Mouse (Mus musculus) ES-E14 (cell line): ENCODE data around the gene Fth1. TPM values are rescaled to one million over a fixed set of nuclear protein-coding genes. Genes with fewer than 3 reads are reported as not detected.

ENCODE experiments used
- DNase-seq: peaks from one replicate; pipeline ENCODE4 v3.0.0-alpha.2; 2013; ENCODE audit warnings: low read depth, low spot score
- H3K27ac ChIP-seq: 2 replicates; pipeline ENCODE4 v1.5.1; 2012; ENCODE audit warnings: low read depth, mild to moderate bottlenecking, low read length, moderate library complexity, mixed read lengths; ENCODE audit not compliant: poor library complexity, insufficient read depth, severe bottlenecking
- H3K36me3 ChIP-seq: 2 replicates; pipeline ENCODE4 v1.6.1; 2012; ENCODE audit warnings: mild to moderate bottlenecking, low read length, moderate library complexity, mixed read lengths; ENCODE audit not compliant: control insufficient read depth, poor library complexity, insufficient read depth, severe bottlenecking
- H3K4me1 ChIP-seq, 2 experiments: fragments of 150-350 bp in 1 of 2; sonication (generic) in 1 of 2; 2 replicates each; pipeline ENCODE4 v1.6.1; 2012; ENCODE audit warnings: low read length in 2 of 2, mild to moderate bottlenecking in 1 of 2, mixed read lengths in 1 of 2; ENCODE audit not compliant: control insufficient read depth in 2 of 2, insufficient read depth in 2 of 2, poor library complexity in 1 of 2
- H3K4me3 ChIP-seq, 2 experiments: fragments of 150-350 bp in 1 of 2; sonication (generic) in 1 of 2; 2 replicates each; pipeline ENCODE4 v1.5.1; 2012; ENCODE audit warnings: low read length in 2 of 2, low read depth in 1 of 2, mild to moderate bottlenecking in 1 of 2, mixed read lengths in 1 of 2; ENCODE audit not compliant: insufficient read depth in 1 of 2, poor library complexity in 1 of 2, severe bottlenecking in 1 of 2
- H3K9ac ChIP-seq: 2 replicates; pipeline ENCODE4 v1.6.1; 2012; ENCODE audit warnings: low read depth, mild to moderate bottlenecking, low read length, mixed read lengths; ENCODE audit not compliant: poor library complexity, insufficient read depth, severe bottlenecking
- H3K9me3 ChIP-seq: fragments of 150-350 bp; sonication (generic); 2 replicates; pipeline ENCODE4 v1.6.1; 2012; ENCODE audit warnings: low read depth, mild to moderate bottlenecking, low read length; ENCODE audit not compliant: control insufficient read depth, insufficient read depth
- CHD2 ChIP-seq: IDR thresholded peaks from 2 replicates; pipeline ENCODE4 v1.6.1; 2014; ENCODE audit warnings: mild to moderate bottlenecking, low read depth, low read length, inconsistent platforms
- HCFC1 ChIP-seq: IDR thresholded peaks from 2 replicates; pipeline ENCODE4 v1.6.1; 2012; ENCODE audit warnings: low read length, inconsistent platforms, borderline replicate concordance; ENCODE audit not compliant: insufficient read depth
- MAFK ChIP-seq: IDR thresholded peaks from 2 replicates; pipeline ENCODE4 v1.6.1; 2014; ENCODE audit warnings: mild to moderate bottlenecking, low read depth, low read length, inconsistent platforms; ENCODE audit not compliant: insufficient read depth
- ZC3H11A ChIP-seq: IDR thresholded peaks from 2 replicates; pipeline ENCODE4 v1.6.1; 2012; ENCODE audit warnings: low read depth, mild to moderate bottlenecking, inconsistent platforms, low read length, borderline replicate concordance
- ZNF384 ChIP-seq: IDR thresholded peaks from 2 replicates; pipeline ENCODE4 v1.6.1; 2012; ENCODE audit warnings: low read depth, low read length, inconsistent platforms
- in situ Hi-C, 2 experiments: fragments of 600-800 bp; cut with MboI; formaldehyde crosslinking; loops; one replicate each; pipeline ENCODE4 v1.15.1; 2025; ENCODE audit warnings: low sequenced_read_pairs in 2 of 2, inconsistent platforms in 1 of 2; ENCODE audit not compliant: unreplicated experiment in 2 of 2
- total RNA-seq: library from RNA; depleted of rRNA; stranded (reverse); fragments of 300-350 nt; gene quantifications from 2 replicates; pipeline ENCODE4 v1.2.3, GENCODE M21; 2012

Fth1 gene
- total RNA-seq, 1 experiment = 478 TPM

DNA sequence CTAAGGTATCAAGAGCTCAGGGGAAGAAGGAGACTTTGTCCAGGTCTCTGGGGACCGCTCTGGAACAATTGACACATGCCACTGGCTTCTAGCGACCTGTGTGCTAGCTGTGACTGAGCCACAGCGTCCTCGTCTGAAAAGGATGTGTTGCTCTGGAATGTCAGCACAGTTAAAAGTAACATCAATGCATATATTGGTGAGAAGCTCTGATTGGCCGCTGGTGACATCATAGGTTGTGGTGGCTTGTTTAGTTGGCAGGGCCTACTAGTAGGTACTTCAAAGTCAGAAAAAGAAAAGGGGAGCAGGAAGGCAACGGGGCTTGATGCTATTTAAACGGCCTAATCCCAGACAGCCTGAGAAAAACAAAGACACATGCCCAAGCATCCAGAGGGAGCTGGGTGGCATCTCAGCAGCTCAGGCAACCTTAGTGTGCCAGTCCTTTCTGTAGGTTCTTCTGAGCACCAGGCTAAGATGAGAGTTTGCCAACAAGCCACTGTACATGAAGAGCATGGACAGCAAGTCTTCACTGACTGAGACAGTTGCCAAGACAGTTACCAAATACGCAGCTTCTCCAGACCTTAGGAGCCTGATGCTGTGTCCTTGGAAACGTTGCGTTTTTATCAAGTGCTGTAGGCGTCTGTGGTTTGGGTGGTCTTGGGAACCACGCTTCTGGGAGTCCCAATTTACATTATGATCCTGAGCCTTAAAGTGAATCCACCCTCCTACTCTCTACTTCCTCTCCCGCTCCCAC lies 18.5 kb downstream of the Fth1 start:
- TF ChIP-seq HCFC1 = no peak
- no peak for TF ChIP-seq MAFK
- no peak for TF ChIP-seq ZNF384
- no peak for TF ChIP-seq ZC3H11A
- TF ChIP-seq CHD2 = no peak
- Histone ChIP-seq H3K4me3 (no peak overlapping the region), H3K27ac (no peak overlapping the region), H3K36me3 (no peaks in the 10 kb centered on the region), H3K9me3 (no peaks in the 10 kb centered on the region), H3K4me1 (no peaks in the 10 kb centered on the region), H3K9ac (no peak overlapping the region)
- in situ Hi-C loops = no loop called here
- DNase-seq = no peak

GRCm38 (mm10) chr19:10000330-10000729 lies 19.9 kb downstream of the Fth1 start:
- Histone ChIP-seq H3K9ac (no peak overlapping the region), H3K4me3 (no peak overlapping the region), H3K4me1 (no peaks in the 10 kb centered on the region), H3K27ac (no peak overlapping the region), H3K9me3 (no peaks in the 10 kb centered on the region), H3K36me3 (no peaks in the 10 kb centered on the region)
- in situ Hi-C loops = loop anchor here in 1 of 2 experiments (5.0 kb wide), 1 partner anchor 37 kb away; no protein-coding TSS in a partner anchor
- DNase-seq = no peak
- TF ChIP-seq MAFK (no peak), HCFC1 (no peak), ZC3H11A (peak; percentile 92), CHD2 (no peak), ZNF384 (no peak)

DNA sequence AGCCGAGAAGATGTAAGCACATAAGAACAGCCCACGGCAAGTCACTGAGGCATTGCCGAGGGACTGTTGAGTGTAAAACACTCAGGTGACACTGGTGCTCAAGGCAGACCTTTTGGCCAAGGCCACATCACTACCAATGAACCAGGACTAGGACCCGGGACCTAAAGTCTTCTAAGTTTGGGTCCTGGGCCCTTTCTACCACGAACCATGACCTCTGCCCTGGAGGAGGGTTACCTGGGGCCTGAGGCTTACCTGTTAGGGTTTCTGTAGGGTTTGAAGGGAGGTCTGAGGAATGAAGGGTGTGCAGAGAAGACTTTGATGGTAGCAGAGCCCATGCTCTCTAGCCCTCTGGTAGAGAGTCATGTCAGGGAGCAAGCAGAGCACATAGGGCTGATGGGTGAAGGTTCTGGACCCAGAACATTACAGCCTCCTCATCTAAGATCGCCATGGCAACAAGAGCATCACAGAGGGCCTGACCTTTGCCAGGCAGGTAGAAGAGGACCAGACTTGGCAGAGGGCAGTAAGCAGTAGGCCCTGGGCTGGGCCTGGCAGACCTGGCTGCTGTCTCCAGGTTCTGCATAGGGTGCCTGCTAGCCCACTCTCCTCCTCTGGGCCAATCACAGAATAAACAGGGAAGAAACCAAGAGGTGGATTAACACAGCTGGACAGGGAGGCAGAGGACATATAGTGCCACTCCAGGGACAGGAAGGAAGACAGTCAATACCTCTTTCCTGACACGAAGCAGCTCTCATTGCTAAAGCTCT lies 21.0 kb downstream of the Fth1 start, which contains the start of the genes Best1 and Rab3il1:
Best1 (minus strand) TSS at position 428 of the 764 bp plus-strand sequence.
Rab3il1 (plus strand) TSS at position 464 of the 764 bp plus-strand sequence.
- in situ Hi-C loops = loop anchor here in 1 of 2 experiments (5.0 kb wide), 1 partner anchor 36 kb away; no protein-coding TSS in a partner anchor

GRCm38 (mm10) chr19:10003696-10004095 lies 23.3 kb downstream of the Fth1 start:
- DNase-seq = no peak
- Histone ChIP-seq H3K4me1 (no peaks in the 10 kb centered on the region), H3K27ac (no peak overlapping the region), H3K36me3 (no peaks in the 10 kb centered on the region), H3K9ac (no peak overlapping the region), H3K4me3 (no peak overlapping the region), H3K9me3 (no peaks in the 10 kb centered on the region)
- in situ Hi-C loops = loop anchor here in 1 of 2 experiments (5.0 kb wide), 1 partner anchor 34 kb away; no protein-coding TSS in a partner anchor
- TF ChIP-seq MAFK (no peak), HCFC1 (no peak), ZNF384 (no peak), ZC3H11A (no peak)

More for the DNA sequence above, 21.0 kb downstream of the Fth1 start, which contains the start of the genes Best1 and Rab3il1:
- H3K9me3 ChIP-seq = no peaks in the 10 kb centered on the region
- H3K4me1 ChIP-seq = no peaks in the 10 kb centered on the region
- no peak for DNase-seq
- no peaks in the 10 kb centered on the region for H3K36me3 ChIP-seq
- H3K4me3 ChIP-seq = no peak within 1 kb of the TSS
- H3K27ac ChIP-seq = no peak within 1 kb of the TSS
- TF ChIP-seq CHD2 (no peak), MAFK (no peak), ZC3H11A (no peak), ZNF384 (no peak), HCFC1 (no peak)
- H3K9ac ChIP-seq = no peak within 1 kb of the TSS
